In genomic region chr2:47265901-47266300, GRCm38 (mm10) we compare ENCODE assay signal across 32 mouse cellular contexts.
"Had no signal": no experiment of that assay in that cellular context is flagged by ENCODE, and none has a peak within 500 bp of the region (broad histone marks: within the 10 kb centered on the region; RNA-seq: fewer than 3 reads in every experiment).

No protein-coding gene starts in this region.

- DNase-seq: heart, postnatal 10 days; heart, postnatal 14 days; heart, postnatal 36 days; heart, postnatal 4 days; kidney, adult 11 months; kidney, adult 18-20 months; kidney, adult 2 months; kidney, adult 8-10 months; kidney, adult 9 months; kidney, postnatal 10 days; kidney, postnatal 14 days; kidney, postnatal 25 days; kidney, postnatal 36 days; kidney, postnatal 4 days; layer of hippocampus, adult 9-11 months; layer of hippocampus, postnatal 36 days had no signal

- H3K9me3 ChIP-seq: heart, embryonic 10.5 days; heart, embryonic 12.5 days; heart, embryonic 13.5 days; heart, embryonic 15.5 days; hindbrain, embryonic 10.5 days; hindbrain, embryonic 12.5 days; hindbrain, embryonic 13.5 days; hindbrain, embryonic 15.5 days; intestine, embryonic 15.5 days; kidney, embryonic 15.5 days had no signal

- H3K4me1 ChIP-seq: heart, embryonic 10.5 days; heart, embryonic 12.5 days; heart, embryonic 13.5 days; heart, embryonic 15.5 days; hindbrain, embryonic 10.5 days; hindbrain, embryonic 12.5 days; hindbrain, embryonic 13.5 days; hindbrain, embryonic 15.5 days; intestine, embryonic 15.5 days; kidney, embryonic 15.5 days had no signal

- H3K4me2 ChIP-seq: heart, embryonic 11.5 days; heart, embryonic 12.5 days; heart, embryonic 13.5 days; heart, embryonic 15.5 days; hindbrain, embryonic 12.5 days; hindbrain, embryonic 13.5 days; hindbrain, embryonic 14.5 days; hindbrain, embryonic 15.5 days; intestine, embryonic 15.5 days; kidney, embryonic 15.5 days had no signal

- H3K9ac ChIP-seq: heart, embryonic 12.5 days; heart, embryonic 13.5 days; heart, embryonic 15.5 days; hindbrain, embryonic 12.5 days; hindbrain, embryonic 13.5 days; hindbrain, embryonic 14.5 days; hindbrain, embryonic 15.5 days; intestine, embryonic 15.5 days; kidney, embryonic 15.5 days had no signal

- H3K27ac ChIP-seq: heart, embryonic 10.5 days; heart, embryonic 13.5 days; heart, embryonic 15.5 days; hindbrain, embryonic 10.5 days; hindbrain, embryonic 12.5 days; hindbrain, embryonic 13.5 days; hindbrain, embryonic 14.5 days; hindbrain, embryonic 15.5 days; hindbrain, postnatal 0 days; intestine, embryonic 15.5 days; kidney, embryonic 15.5 days; kidney, postnatal 0 days; layer of hippocampus, adult 2 months; left cerebral cortex, adult 2 months had no signal

- H3K27me3 ChIP-seq: heart, embryonic 12.5 days; heart, embryonic 13.5 days; heart, embryonic 15.5 days; hindbrain, embryonic 12.5 days; hindbrain, embryonic 13.5 days; hindbrain, embryonic 15.5 days; intestine, embryonic 15.5 days; kidney, embryonic 15.5 days had no signal

- H3K4me3 ChIP-seq: heart, embryonic 10.5 days; heart, embryonic 12.5 days; heart, embryonic 13.5 days; heart, embryonic 15.5 days; hindbrain, embryonic 10.5 days; hindbrain, embryonic 12.5 days; hindbrain, embryonic 13.5 days; hindbrain, embryonic 15.5 days; intestine, embryonic 15.5 days; kidney, embryonic 15.5 days; layer of hippocampus, adult 2 months; left cerebral cortex, adult 2 months had no signal

- H3K36me3 ChIP-seq: heart, embryonic 10.5 days; heart, embryonic 12.5 days; heart, embryonic 13.5 days; heart, embryonic 15.5 days; hindbrain, embryonic 10.5 days; hindbrain, embryonic 12.5 days; hindbrain, embryonic 13.5 days; hindbrain, embryonic 15.5 days; intestine, embryonic 15.5 days; kidney, embryonic 15.5 days had no signal
